Mouse (Mus musculus) thymus, adult 2 months (tissue): ENCODE data around the gene Sptssa.

Source experiments
- CTCF ChIP-seq: fragments of 200-500 bp; IDR thresholded peaks from 2 replicates; pipeline ENCODE4 v1.5.1; 2012; ENCODE audit warnings: mild to moderate bottlenecking, control low read depth, low read length, moderate library complexity, borderline replicate concordance; ENCODE audit not compliant: control insufficient read depth, poor library complexity, insufficient read depth; ENCODE audit errors: extremely low read depth
- POLR2A ChIP-seq: fragments of 200-500 bp; IDR thresholded peaks from 2 replicates; pipeline ENCODE4 v1.6.1; 2012; ENCODE audit warnings: mild to moderate bottlenecking, low read length, control low read depth, moderate library complexity; ENCODE audit not compliant: control insufficient read depth, poor library complexity, insufficient read depth; ENCODE audit errors: extremely low read depth

- TF ChIP-seq CTCF (no peak), POLR2A (no peak)
Measured at GRCm38 (mm10) chr12:54651820-54652219, 4.6 kb downstream of the Sptssa start.
